Mouse (Mus musculus): Measurements from ENCODE around the gene Ackr3.

Gene Ackr3

GRCm38 (mm10) chr1:90250419-90250818 is 46.6 kb downstream of the Ackr3 start:
- in situ Hi-C loops (cut with MboI, MseI) = no loop called here

GRCm38 (mm10) chr1:90251156-90251555 is 47.4 kb downstream of the Ackr3 start:
- in situ Hi-C loops (cut with MboI, MseI) = no loop called here

- in situ Hi-C loops (cut with MboI, MseI) = no loop called here
These were observed 49.7 kb downstream of the Ackr3 start for GRCm38 (mm10) chr1:90253465-90253864.

GRCm38 (mm10) chr1:90258253-90258887 is 54.6 kb downstream of the Ackr3 start:
- in situ Hi-C loops (cut with MboI, MseI) = no loop called here

- in situ Hi-C loops (cut with MboI, MseI) = no loop called here
These were observed 57.2 kb downstream of the Ackr3 start for GRCm38 (mm10) chr1:90260704-90261581.

- in situ Hi-C loops (cut with MboI, MseI) = no loop called here
These were observed 58.6 kb downstream of the Ackr3 start for GRCm38 (mm10) chr1:90262380-90262779.
